Mouse (Mus musculus) mouse trophoblast stem cell (cell line): ENCODE measurements around the gene Tgfbrap1.
"Not testable (repeated sequence)": the region's sequence is repeated elsewhere in the genome, so short reads cannot be mapped to it uniquely, and the experiment has no call there.

ENCODE experiments used
- in situ Hi-C, 2 experiments: fragments of 300-500 bp; cut with MseI, MboI; formaldehyde crosslinking; loops; 2 replicates in 1 of 2; 3 replicates in 1 of 2; pipeline ENCODE4 v1.15.1; 2025

Gene Tgfbrap1

DNA sequence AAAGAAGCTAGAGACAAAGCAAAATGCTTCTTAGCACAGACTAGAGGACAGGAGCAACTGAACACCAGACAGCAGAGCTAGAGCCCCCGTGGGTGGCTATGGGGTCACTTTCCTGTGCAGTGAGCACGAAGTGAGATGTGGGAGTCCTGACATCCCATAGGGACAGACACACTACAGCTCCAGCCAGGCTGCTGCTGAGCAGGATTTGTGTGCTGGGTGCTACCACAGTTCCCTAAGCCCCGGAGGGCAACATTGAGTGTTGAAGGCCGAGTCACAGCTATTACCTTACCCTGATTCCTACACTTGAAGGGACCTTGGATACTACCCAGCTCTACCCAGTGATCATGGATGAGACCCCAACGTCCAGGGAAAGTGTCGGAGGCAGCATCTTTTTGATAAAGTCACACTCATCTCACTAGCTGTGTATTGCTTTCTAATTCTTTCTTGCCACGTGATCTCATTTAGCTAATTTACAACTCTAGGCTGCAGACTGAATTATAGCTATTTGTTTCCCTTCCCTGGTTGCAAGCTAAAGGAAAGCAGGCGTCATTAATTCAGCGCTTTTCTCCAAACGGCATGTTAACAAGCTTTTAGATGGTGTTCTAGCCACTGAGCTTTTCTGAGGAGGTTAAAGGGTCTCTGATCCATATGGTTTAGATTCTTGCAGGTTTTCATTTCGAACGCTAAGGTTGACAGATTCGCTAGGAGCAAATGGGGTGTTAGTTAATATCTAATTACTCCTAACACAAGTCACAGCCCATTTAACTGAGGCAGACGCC is 53.0 kb downstream of the Tgfbrap1 start:
- in situ Hi-C loops: no loop called here

DNA sequence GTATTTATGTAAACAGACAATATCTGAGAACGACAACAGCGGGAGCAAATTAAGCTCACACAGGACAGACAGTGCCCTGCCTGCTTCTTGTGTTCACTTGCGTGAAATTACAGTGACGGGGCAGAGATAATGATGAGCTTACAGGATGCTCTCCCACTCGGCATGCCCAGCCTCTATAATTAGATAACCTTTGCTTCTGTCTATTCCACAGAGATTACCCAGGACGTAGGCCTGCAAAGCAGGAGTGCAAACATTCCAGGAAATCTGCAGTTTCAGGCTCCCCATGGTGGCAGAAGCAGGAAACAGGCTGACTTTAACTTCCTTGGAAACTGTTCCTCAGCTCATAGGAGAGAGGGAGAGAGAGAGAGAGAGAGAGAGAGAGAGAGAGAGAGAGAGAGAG is 56.2 kb downstream of the Tgfbrap1 start:
- in situ Hi-C loops: no loop called here

- in situ Hi-C loops: no loop called here
Observed at GRCm38 (mm10) chr1:43036014-43036413, 62.4 kb downstream of the Tgfbrap1 start.

DNA sequence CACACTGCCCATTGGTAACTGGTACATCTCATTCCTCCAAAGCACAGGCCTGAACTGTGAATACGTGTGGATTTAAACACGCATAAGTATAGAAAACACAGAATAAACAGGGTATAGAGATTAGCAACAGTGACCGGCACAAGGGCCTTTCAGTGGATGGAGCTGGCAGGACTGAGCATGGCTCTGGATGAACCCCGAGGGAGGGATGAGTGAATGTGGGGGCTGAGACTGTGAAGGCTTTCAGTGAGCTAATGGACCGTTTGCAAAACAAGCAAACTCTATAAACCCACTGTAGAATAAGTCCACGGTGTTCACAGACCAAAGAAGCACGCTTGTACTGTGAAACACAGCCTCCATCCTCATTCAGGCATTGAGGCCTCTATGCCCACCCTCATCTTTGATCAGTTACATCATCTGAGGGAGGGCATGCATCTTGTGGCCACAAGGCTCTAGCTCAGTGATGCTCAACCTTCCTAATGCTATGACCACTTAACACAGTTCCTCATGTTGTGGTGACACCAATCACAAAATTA is 83.2 kb downstream of the Tgfbrap1 start:
- in situ Hi-C loops: not testable (repeated sequence)

DNA sequence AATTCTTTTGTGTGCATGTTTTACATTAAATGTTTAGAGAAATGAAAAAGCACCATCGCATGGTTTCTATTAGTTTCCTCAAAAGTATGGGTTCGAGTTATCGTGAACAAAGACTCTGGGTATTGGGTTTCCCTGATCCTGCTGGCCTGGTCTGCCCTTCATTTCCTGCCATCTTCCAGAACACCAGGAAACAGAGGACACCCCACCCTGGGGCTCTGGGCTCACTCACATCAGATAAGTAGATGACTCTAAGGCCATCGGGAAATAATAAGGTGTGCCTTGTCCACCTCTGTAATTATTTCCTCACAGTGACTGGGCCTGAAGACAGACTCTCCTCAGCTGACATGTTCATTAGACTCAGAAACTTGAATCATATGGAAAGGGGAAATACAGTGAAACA is 88.0 kb downstream of the Tgfbrap1 start:
- in situ Hi-C loops: no loop called here

DNA sequence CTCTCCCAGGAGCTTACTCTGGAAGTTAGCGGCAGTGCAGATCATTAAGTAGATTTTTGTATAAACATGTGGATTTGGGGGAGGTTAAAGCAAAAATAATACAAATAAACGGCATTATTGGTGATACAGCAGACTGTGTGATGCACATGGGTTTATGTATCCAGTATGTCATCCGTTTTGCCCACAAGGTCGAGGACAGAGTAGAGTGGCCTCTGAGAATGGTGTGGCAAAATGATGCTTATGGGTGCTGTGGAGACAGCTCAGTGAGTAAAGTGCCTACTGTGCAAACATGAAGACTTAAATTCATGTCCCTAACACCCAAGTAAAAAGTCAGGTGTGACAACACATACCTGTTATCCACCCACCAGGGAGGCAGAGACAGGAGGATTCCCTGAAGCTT is 91.9 kb downstream of the Tgfbrap1 start:
- in situ Hi-C loops: no loop called here

GRCm38 (mm10) chr1:43006051-43006514 is 92.4 kb downstream of the Tgfbrap1 start:
- in situ Hi-C loops: no loop called here
